Mouse (Mus musculus): ENCODE results near the gene Sparcl1.

GRCm38 (mm10) chr5:104052956-104053355, 60.6 kb downstream of the Sparcl1 start:
- TF ChIP-seq MYOG (IDR thresholded peaks at IDR 0.05; ENCODE audit: control insufficient read depth in 1 of 3, insufficient read depth in 1 of 3, insufficient read length in 2 of 3, low read depth in 2 of 3): no peak
- TF ChIP-seq POLR2AphosphoS2 (IDR thresholded peaks at IDR 0.05; ENCODE audit: insufficient read length, low read depth): no peak
- no peak for TF ChIP-seq REST (IDR thresholded peaks at IDR 0.05; ENCODE audit: insufficient read depth, insufficient read length)
- TF ChIP-seq SRF (IDR thresholded peaks at IDR 0.05; ENCODE audit: control insufficient read depth, insufficient read length, low read depth): no peak
- no peak for TF ChIP-seq POLR2A (IDR thresholded peaks at IDR 0.05; ENCODE audit: insufficient read length, low read depth)
- no peak for TF ChIP-seq MAX (IDR thresholded peaks at IDR 0.05; ENCODE audit: low read depth)
- TF ChIP-seq E2F4 (IDR thresholded peaks at IDR 0.05; ENCODE audit: insufficient read depth): no peak
- TF ChIP-seq MYOD1 (IDR thresholded peaks at IDR 0.05; ENCODE audit: control insufficient read depth in 1 of 3, insufficient read length in 2 of 3, low read depth in 2 of 3): no peak
- TF ChIP-seq TCF12 (IDR thresholded peaks at IDR 0.05; ENCODE audit: insufficient read depth, poor library complexity, severe bottlenecking): no peak
- TF ChIP-seq CEBPB (IDR thresholded peaks at IDR 0.05; ENCODE audit: insufficient read depth, poor library complexity, severe bottlenecking): no peak
- TF ChIP-seq USF1 (IDR thresholded peaks at IDR 0.05; ENCODE audit: low read depth): no peak

Measured in myocyte (in vitro differentiated cells).